Mouse (Mus musculus) kidney, embryonic 14.5 days (tissue): Measurements from ENCODE around the gene Abhd17b. TPM values are rescaled to one million over a fixed set of nuclear protein-coding genes. Genes with fewer than 3 reads are reported as not detected.

Experiments used
- ATAC-seq: fragments of 200-750 bp; cut with Nextera tagmentation; 2 replicates; pipeline ENCODE4 v1.8.0; 2017; ENCODE audit warnings: moderate number of reproducible peaks, mild to moderate bottlenecking, moderate TSS enrichment, moderate library complexity; ENCODE audit not compliant: low FRiP score, low TSS enrichment
- H3K27ac ChIP-seq: fragments of 300-500 bp; sonication (generic); 2 replicates; pipeline ENCODE4 v1.5.1; 2014; ENCODE audit warnings: low read depth, mild to moderate bottlenecking, low read length, moderate library complexity, mixed read lengths
- H3K27me3 ChIP-seq: fragments of 300-500 bp; sonication (generic); 2 replicates; pipeline ENCODE4 v1.6.1; 2014; ENCODE audit warnings: mild to moderate bottlenecking, low read length; ENCODE audit not compliant: control insufficient read depth, insufficient read depth
- H3K36me3 ChIP-seq: fragments of 300-500 bp; sonication (generic); 2 replicates; pipeline ENCODE4 v1.6.1; 2014; ENCODE audit warnings: low read length, mixed read lengths; ENCODE audit not compliant: control insufficient read depth, insufficient read depth
- H3K4me1 ChIP-seq: fragments of 300-500 bp; sonication (generic); 2 replicates; pipeline ENCODE4 v1.6.1; 2014; ENCODE audit warnings: low read length, mixed read lengths; ENCODE audit not compliant: control insufficient read depth, insufficient read depth
- H3K4me2 ChIP-seq: fragments of 300-500 bp; sonication (generic); replicated peaks from 2 replicates; pipeline ENCODE4 v1.6.1; 2014; ENCODE audit warnings: low read depth, mild to moderate bottlenecking, low read length
- H3K4me3 ChIP-seq: fragments of 300-500 bp; sonication (generic); 2 replicates; pipeline ENCODE4 v1.5.1; 2014; ENCODE audit warnings: mild to moderate bottlenecking, low read length
- H3K9ac ChIP-seq: fragments of 300-500 bp; sonication (generic); 2 replicates; pipeline ENCODE4 v1.6.1; 2014; ENCODE audit warnings: low read depth, mild to moderate bottlenecking, low read length, moderate library complexity
- H3K9me3 ChIP-seq: fragments of 300-500 bp; sonication (generic); 2 replicates; pipeline ENCODE4 v1.6.1; 2016; ENCODE audit warnings: low read length; ENCODE audit not compliant: control insufficient read depth
- WGBS: fragments of 180-500 bp; shearing (Covaris S2); extraction: QIAGEN DNeasy Blood & Tissue Kit; methylation state at CpG from one replicate; pipeline ENCODE4 v1.1.7; 2014; 5-methylcytosine and 5-hydroxymethylcytosine counted together
- polyA plus RNA-seq: library from polyadenylated mRNA; unstranded; fragments of >200 nt; fragmentation: Nextera tagmentation; extraction: Ambion mirVana; gene quantifications from 2 replicates; pipeline ENCODE4 v1.2.1, GENCODE M21; 2014

Abhd17b gene
- polyA plus RNA-seq, 1 experiment from 2014 or later, result 43.0 TPM

DNA sequence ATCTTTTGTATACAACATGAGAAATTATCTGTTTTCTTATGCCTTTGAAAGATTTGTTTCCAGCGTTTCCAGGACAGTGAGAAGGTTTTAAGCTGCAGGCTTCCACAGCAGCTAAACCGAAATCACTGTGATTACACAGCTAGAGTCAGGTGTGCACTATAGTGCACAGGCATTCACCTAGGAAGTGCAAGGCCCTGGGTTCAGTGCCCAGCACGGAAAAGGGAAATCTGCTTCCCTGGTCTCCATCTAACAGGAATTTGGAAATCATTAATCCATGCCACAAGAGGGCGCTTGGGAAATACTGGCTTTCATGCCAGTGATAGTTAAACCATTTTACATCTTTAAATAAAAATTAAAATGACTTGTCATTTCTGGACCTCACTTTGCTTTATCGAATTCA, 81.1 kb downstream of the Abhd17b start:
- H3K4me2 ChIP-seq, result no peak overlapping the region
- 34% methylated on average over 5 of the region's 5 CpGs for WGBS

More for the DNA sequence above, 81.1 kb downstream of the Abhd17b start:
- no peak overlapping the region for H3K9ac ChIP-seq
- no peaks in the 10 kb centered on the region for H3K36me3 ChIP-seq
- H3K9me3 ChIP-seq, result no peaks in the 10 kb centered on the region
- H3K4me1 ChIP-seq, result no peaks in the 10 kb centered on the region
- no peak overlapping the region for H3K27ac ChIP-seq
- H3K4me3 ChIP-seq, result no peak overlapping the region
- ATAC-seq, result no peak
- H3K27me3 ChIP-seq, result no peaks in the 10 kb centered on the region

Other genes starting within 250 kb of the Abhd17b start
- gene Gda, start 179.7 kb upstream of the Abhd17b start, polyA plus RNA-seq, result 0.24 TPM in 1 of 2 replicates, not detected in the other
- 69.1 and 87.5 TPM in 2 replicates for gene 1110059E24Rik, start 209 bp upstream of the Abhd17b start, polyA plus RNA-seq
- 16.6 and 26.8 TPM in 2 replicates for gene Cemip2, start 125.2 kb downstream of the Abhd17b start, polyA plus RNA-seq